Mouse (Mus musculus): ENCODE measurements around the gene Kcna4. TPM values are rescaled to one million over a fixed set of nuclear protein-coding genes. Genes with fewer than 3 reads are reported as not detected.
A peak's percentile ranks its signal among the peaks of the same experiment; 100 is the strongest.

Gene Kcna4
- total and polyA plus RNA-seq, 3 experiments = 0.11 TPM; not detected in 2

GRCm38 (mm10) chr2:107324090-107324489 lies 33.7 kb downstream of the Kcna4 start:
- Histone ChIP-seq H3K36me3 (replicated peaks) (no peaks in the 10 kb centered on the region), H3K27me3 (ENCODE audit: insufficient read depth, low read length) (no peaks in the 10 kb centered on the region), H3K4me1 (ENCODE audit: insufficient read depth, low read depth, low read length) (no peaks in the 10 kb centered on the region), H3K4me3 (ENCODE audit: low read depth, low read length) (no peak overlapping the region), H3K9me3 (replicated peaks) (no peaks in the 10 kb centered on the region)
- no peak for TF ChIP-seq CTCF (IDR thresholded peaks at IDR 0.05; ENCODE audit: low read depth, low read length)
- TF ChIP-seq GATA1 (IDR thresholded peaks at IDR 0.05; ENCODE audit: borderline replicate concordance, low read length) = no peak
- TF ChIP-seq GATA2 (IDR thresholded peaks at IDR 0.05; ENCODE audit: borderline replicate concordance, low read depth, low read length) = no peak
- TF ChIP-seq TAL1 (conservative IDR thresholded peaks at IDR 0.05; ENCODE audit: low read depth, low read length) = no peak
- no peak for TF ChIP-seq POLR2AphosphoS5 (IDR thresholded peaks at IDR 0.05; ENCODE audit: insufficient replicate concordance, low read depth, low read length)
- no peak for ATAC-seq (ENCODE audit: extremely low read depth, insufficient number of reproducible peaks, low FRiP score, poor library complexity, severe bottlenecking)
- DNase-seq (ENCODE audit: low spot score) = no peak

GRCm38 (mm10) chr2:107327276-107327675 lies 36.8 kb downstream of the Kcna4 start:
- Histone ChIP-seq H3K27me3 (ENCODE audit: insufficient read depth, low read length) (no peaks in the 10 kb centered on the region), H3K4me3 (ENCODE audit: low read depth, low read length) (no peak overlapping the region), H3K4me1 (ENCODE audit: insufficient read depth, low read depth, low read length) (no peaks in the 10 kb centered on the region), H3K36me3 (replicated peaks) (no peaks in the 10 kb centered on the region), H3K9me3 (replicated peaks) (no peaks in the 10 kb centered on the region)
- ATAC-seq (ENCODE audit: extremely low read depth, insufficient number of reproducible peaks, low FRiP score, poor library complexity, severe bottlenecking) (no peak), DNase-seq (ENCODE audit: low spot score) (no peak)
- no peak for TF ChIP-seq TAL1 (conservative IDR thresholded peaks at IDR 0.05; ENCODE audit: low read depth, low read length)
- no peak for TF ChIP-seq GATA2 (IDR thresholded peaks at IDR 0.05; ENCODE audit: borderline replicate concordance, low read depth, low read length)
- TF ChIP-seq GATA1 (IDR thresholded peaks at IDR 0.05; ENCODE audit: borderline replicate concordance, low read length) = no peak
- no peak for TF ChIP-seq POLR2AphosphoS5 (IDR thresholded peaks at IDR 0.05; ENCODE audit: insufficient replicate concordance, low read depth, low read length)
- no peak for TF ChIP-seq CTCF (IDR thresholded peaks at IDR 0.05; ENCODE audit: low read depth, low read length)

GRCm38 (mm10) chr2:107341291-107341690 lies 50.9 kb downstream of the Kcna4 start:
- Histone ChIP-seq H3K27me3 (ENCODE audit: insufficient read depth, low read length) (no peaks in the 10 kb centered on the region), H3K36me3 (replicated peaks) (no peaks in the 10 kb centered on the region), H3K9me3 (replicated peaks) (no peaks in the 10 kb centered on the region), H3K4me3 (ENCODE audit: low read depth, low read length) (no peak overlapping the region), H3K4me1 (ENCODE audit: insufficient read depth, low read depth, low read length) (no peaks in the 10 kb centered on the region)
- TF ChIP-seq POLR2AphosphoS5 (IDR thresholded peaks at IDR 0.05; ENCODE audit: insufficient replicate concordance, low read depth, low read length) = no peak
- TF ChIP-seq TAL1 (conservative IDR thresholded peaks at IDR 0.05; ENCODE audit: low read depth, low read length) = no peak
- TF ChIP-seq CTCF (IDR thresholded peaks at IDR 0.05; ENCODE audit: low read depth, low read length) = no peak
- TF ChIP-seq GATA1 (IDR thresholded peaks at IDR 0.05; ENCODE audit: borderline replicate concordance, low read length) = no peak
- TF ChIP-seq GATA2 (IDR thresholded peaks at IDR 0.05; ENCODE audit: borderline replicate concordance, low read depth, low read length) = no peak
- DNase-seq (ENCODE audit: low spot score) = no peak
- ATAC-seq (ENCODE audit: extremely low read depth, insufficient number of reproducible peaks, low FRiP score, poor library complexity, severe bottlenecking) = no peak

GRCm38 (mm10) chr2:107344807-107345206 lies 54.4 kb downstream of the Kcna4 start:
- no peaks in the 10 kb centered on the region for H3K36me3 ChIP-seq (replicated peaks)
- no peak for TF ChIP-seq GATA2 (IDR thresholded peaks at IDR 0.05; ENCODE audit: borderline replicate concordance, low read depth, low read length)
- no peak for TF ChIP-seq CTCF (IDR thresholded peaks at IDR 0.05; ENCODE audit: low read depth, low read length)
- TF ChIP-seq POLR2AphosphoS5 (IDR thresholded peaks at IDR 0.05; ENCODE audit: insufficient replicate concordance, low read depth, low read length) = no peak
- TF ChIP-seq TAL1 (conservative IDR thresholded peaks at IDR 0.05; ENCODE audit: low read depth, low read length) = no peak
- TF ChIP-seq GATA1 (IDR thresholded peaks at IDR 0.05; ENCODE audit: borderline replicate concordance, low read length) = no peak
- no peak for DNase-seq (ENCODE audit: low spot score)
- peak; percentile 75 for ATAC-seq (ENCODE audit: extremely low read depth, insufficient number of reproducible peaks, low FRiP score, poor library complexity, severe bottlenecking)
- H3K9me3 ChIP-seq (replicated peaks) = no peaks in the 10 kb centered on the region
- no peaks in the 10 kb centered on the region for H3K4me1 ChIP-seq (ENCODE audit: insufficient read depth, low read depth, low read length)
- no peak overlapping the region for H3K4me3 ChIP-seq (ENCODE audit: low read depth, low read length)
- H3K27me3 ChIP-seq (ENCODE audit: insufficient read depth, low read length) = no peaks in the 10 kb centered on the region

- no peak for DNase-seq (ENCODE audit: low spot score)
- no peak overlapping the region for H3K4me3 ChIP-seq (ENCODE audit: low read depth, low read length)
- no peaks in the 10 kb centered on the region for H3K27me3 ChIP-seq (ENCODE audit: insufficient read depth, low read length)
- no peaks in the 10 kb centered on the region for H3K4me1 ChIP-seq (ENCODE audit: insufficient read depth, low read depth, low read length)
- no peaks in the 10 kb centered on the region for H3K9me3 ChIP-seq (replicated peaks)
- TF ChIP-seq GATA2 (IDR thresholded peaks at IDR 0.05; ENCODE audit: borderline replicate concordance, low read depth, low read length) (no peak), TAL1 (conservative IDR thresholded peaks at IDR 0.05; ENCODE audit: low read depth, low read length) (no peak), GATA1 (IDR thresholded peaks at IDR 0.05; ENCODE audit: borderline replicate concordance, low read length) (no peak), CTCF (IDR thresholded peaks at IDR 0.05; ENCODE audit: low read depth, low read length) (no peak), POLR2AphosphoS5 (IDR thresholded peaks at IDR 0.05; ENCODE audit: insufficient replicate concordance, low read depth, low read length) (no peak)
- H3K36me3 ChIP-seq (replicated peaks) = no peaks in the 10 kb centered on the region
- ATAC-seq (ENCODE audit: extremely low read depth, insufficient number of reproducible peaks, low FRiP score, poor library complexity, severe bottlenecking) = no peak
These were observed 54.9 kb downstream of the Kcna4 start for GRCm38 (mm10) chr2:107345299-107345698.

Other genes with a start within 250 kb of the Kcna4 start
- not detected in 2 replicates for gene Fshb, start 231.0 kb upstream of the Kcna4 start, total RNA-seq (2014; fragmentation: Nextera tagmentation)
- gene Fshb, start 231.0 kb upstream of the Kcna4 start, total RNA-seq (2017) = not detected in 2 replicates
- not detected in 2 replicates for gene Fshb, start 231.0 kb upstream of the Kcna4 start, polyA plus RNA-seq (2012)

Data from G1E (cell line).